Mouse (Mus musculus) neural tube, embryonic 13.5 days (tissue): ENCODE results near the gene Sdk1. TPM values are rescaled to one million over a fixed set of nuclear protein-coding genes. Genes with fewer than 3 reads are reported as not detected.

Experiments
- ATAC-seq: fragments of 200-750 bp; cut with Nextera tagmentation; 2 replicates; pipeline ENCODE4 v1.8.0; 2017; ENCODE audit warnings: low read depth, mild to moderate bottlenecking, moderate TSS enrichment, moderate library complexity
- H3K27ac ChIP-seq: fragments of 300-500 bp; sonication (generic); replicated peaks from 2 replicates; pipeline ENCODE4 v1.5.1; 2015; ENCODE audit warnings: moderate library complexity, mild to moderate bottlenecking, inconsistent platforms
- H3K27me3 ChIP-seq: fragments of 300-500 bp; sonication (generic); 2 replicates; pipeline ENCODE4 v1.6.1; 2015; ENCODE audit warnings: mild to moderate bottlenecking, inconsistent platforms
- H3K36me3 ChIP-seq: fragments of 300-500 bp; sonication (generic); 2 replicates; pipeline ENCODE4 v1.6.1; 2015; ENCODE audit warnings: mild to moderate bottlenecking, inconsistent platforms
- H3K4me1 ChIP-seq: fragments of 300-500 bp; sonication (generic); replicated peaks from 2 replicates; pipeline ENCODE4 v1.6.1; 2015; ENCODE audit warnings: inconsistent platforms
- H3K4me2 ChIP-seq: fragments of 300-500 bp; sonication (generic); 2 replicates; pipeline ENCODE4 v1.6.1; 2015; ENCODE audit warnings: inconsistent platforms, mild to moderate bottlenecking, moderate library complexity
- H3K4me3 ChIP-seq: fragments of 300-500 bp; sonication (generic); 2 replicates; pipeline ENCODE4 v1.5.1; 2015; ENCODE audit warnings: mild to moderate bottlenecking, inconsistent platforms
- H3K9ac ChIP-seq: fragments of 300-500 bp; sonication (generic); 2 replicates; pipeline ENCODE4 v1.6.1; 2015; ENCODE audit warnings: moderate library complexity, mild to moderate bottlenecking, inconsistent platforms
- H3K9me3 ChIP-seq: fragments of 300-500 bp; sonication (generic); 2 replicates; pipeline ENCODE4 v1.6.1; 2016; ENCODE audit warnings: inconsistent platforms
- WGBS: fragments of 180-500 bp; shearing (Covaris S2); methylation state at CpG from one replicate; pipeline ENCODE4 v1.1.7; 2015; 5-methylcytosine and 5-hydroxymethylcytosine counted together
- polyA plus RNA-seq: library from polyadenylated mRNA; unstranded; fragments of >200 nt; fragmentation: Nextera tagmentation; extraction: Ambion mirVana; gene quantifications from 2 replicates; pipeline ENCODE4 v1.2.1, GENCODE M21; 2015

Sdk1 gene
- polyA plus RNA-seq, 1 experiment from 2014 or later = 4.3 TPM

DNA sequence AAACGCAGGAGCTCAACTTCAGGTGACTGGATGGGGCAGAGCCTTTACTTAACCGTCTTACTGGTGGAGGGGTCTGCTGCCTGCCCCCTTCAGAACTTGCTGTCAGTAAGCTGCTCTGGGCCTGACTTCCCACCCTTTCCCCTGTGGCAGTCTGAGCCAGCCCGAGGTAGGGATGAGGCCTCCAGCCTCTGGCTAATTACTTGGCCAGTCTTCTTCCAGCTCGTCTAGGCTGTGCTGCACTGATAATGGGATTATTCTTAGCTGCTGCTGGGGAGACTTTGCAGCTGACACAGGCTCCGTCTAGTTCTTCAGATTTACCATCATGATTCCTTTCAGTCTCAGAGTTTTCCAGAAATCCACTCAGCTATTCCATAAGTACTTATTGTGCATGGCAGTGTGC, 104.2 kb downstream of the Sdk1 start:
- Histone ChIP-seq H3K4me3 (no peak overlapping the region), H3K4me2 (no peak overlapping the region), H3K36me3 (no peaks in the 10 kb centered on the region), H3K4me1 (peaks cover 10% of the 10 kb centered on the region), H3K9ac (no peak overlapping the region), H3K9me3 (peaks cover 8% of the 10 kb centered on the region; the same call in 1 of the 2 replicates), H3K27me3 (no peaks in the 10 kb centered on the region), H3K27ac (no peak overlapping the region)
- ATAC-seq = no peak
- 72% methylated on average over 5 of the region's 5 CpGs for WGBS

DNA sequence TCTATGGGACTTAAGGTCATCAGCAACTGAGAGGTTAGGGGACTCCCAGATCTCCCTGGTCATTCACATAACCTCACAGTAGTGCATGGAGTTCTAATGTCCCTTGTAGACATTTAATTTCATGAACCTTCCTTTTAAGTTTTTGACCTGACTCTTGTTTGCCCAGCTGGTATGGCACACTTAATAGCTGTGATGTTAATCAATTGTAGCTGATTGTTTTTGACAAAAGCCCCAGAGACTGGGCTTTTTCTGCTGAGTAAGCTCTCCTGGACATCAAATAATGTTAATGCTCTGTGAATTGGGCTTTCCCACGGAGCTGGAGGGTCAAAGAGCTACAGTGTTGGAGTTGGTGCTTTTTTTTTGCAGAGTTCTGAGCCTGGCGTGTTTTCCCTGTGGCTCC, 121.4 kb downstream of the Sdk1 start:
- no peaks in the 10 kb centered on the region for H3K27me3 ChIP-seq
- H3K4me2 ChIP-seq = no peak overlapping the region
- H3K9ac ChIP-seq = no peak overlapping the region
- H3K4me1 ChIP-seq = no peaks in the 10 kb centered on the region; the same call in 1 of the 2 replicates
- 7% methylated on average over 2 of the region's 2 CpGs for WGBS
- no peak for ATAC-seq
- H3K36me3 ChIP-seq = no peaks in the 10 kb centered on the region
- no peak overlapping the region for H3K4me3 ChIP-seq
- no peak overlapping the region for H3K27ac ChIP-seq
- H3K9me3 ChIP-seq = no peaks in the 10 kb centered on the region

DNA sequence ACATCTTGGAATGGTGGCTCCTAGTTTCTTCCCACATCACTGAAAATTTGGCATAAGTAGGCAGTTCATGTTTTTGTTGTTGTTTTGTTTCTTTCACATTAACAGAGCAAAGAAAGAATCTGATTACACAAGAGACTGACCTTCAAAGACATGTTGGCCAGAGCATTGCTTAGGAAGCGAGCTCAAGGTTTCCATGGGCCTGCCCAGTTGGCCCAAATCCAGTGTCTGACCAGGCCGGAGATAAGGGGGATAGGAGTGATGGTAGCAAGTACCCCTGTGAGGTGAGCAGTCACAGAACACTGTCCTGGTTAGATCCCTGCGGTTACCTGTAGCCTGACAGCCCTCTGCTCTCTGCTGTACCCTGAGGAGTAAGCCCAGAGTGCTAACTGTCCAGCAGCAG, 122.7 kb downstream of the Sdk1 start:
- no peaks in the 10 kb centered on the region for H3K9me3 ChIP-seq
- H3K27ac ChIP-seq = no peak overlapping the region
- H3K4me1 ChIP-seq = peaks cover 8% of the 10 kb centered on the region
- H3K9ac ChIP-seq = no peak overlapping the region
- H3K4me3 ChIP-seq = no peak overlapping the region
- no peaks in the 10 kb centered on the region for H3K36me3 ChIP-seq
- no peak overlapping the region for H3K4me2 ChIP-seq
- 97% methylated on average over 3 of the region's 3 CpGs for WGBS
- H3K27me3 ChIP-seq = no peaks in the 10 kb centered on the region
- no peak for ATAC-seq

DNA sequence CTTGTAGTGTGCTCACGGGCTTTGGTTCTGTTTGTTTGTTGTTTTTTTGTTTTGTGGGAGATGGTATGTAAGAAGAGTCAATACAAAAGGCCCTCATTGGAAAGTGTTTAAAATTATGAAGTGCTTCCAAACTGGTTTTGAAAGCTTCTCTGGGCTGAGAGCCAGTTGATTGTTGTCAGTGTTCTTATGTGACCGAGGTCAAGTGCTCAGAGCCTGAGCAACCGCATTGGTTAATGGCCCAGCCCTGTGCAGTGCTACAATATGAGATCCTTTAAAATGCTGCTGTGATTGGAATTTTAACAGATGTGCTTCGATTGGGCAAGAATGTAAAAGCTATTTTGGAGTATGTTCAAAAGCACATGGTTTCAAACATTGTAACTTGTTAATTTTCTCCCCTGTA, 127.3 kb downstream of the Sdk1 start:
- H3K27ac ChIP-seq = no peak overlapping the region
- H3K36me3 ChIP-seq = no peaks in the 10 kb centered on the region
- no peak overlapping the region for H3K4me3 ChIP-seq
- no peak for ATAC-seq
- no peaks in the 10 kb centered on the region for H3K27me3 ChIP-seq
- WGBS = 46% methylated on average over 4 of the region's 4 CpGs
- H3K9me3 ChIP-seq = no peaks in the 10 kb centered on the region
- H3K4me1 ChIP-seq = peaks cover 14% of the 10 kb centered on the region
- no peak overlapping the region for H3K4me2 ChIP-seq
- H3K9ac ChIP-seq = no peak overlapping the region

DNA sequence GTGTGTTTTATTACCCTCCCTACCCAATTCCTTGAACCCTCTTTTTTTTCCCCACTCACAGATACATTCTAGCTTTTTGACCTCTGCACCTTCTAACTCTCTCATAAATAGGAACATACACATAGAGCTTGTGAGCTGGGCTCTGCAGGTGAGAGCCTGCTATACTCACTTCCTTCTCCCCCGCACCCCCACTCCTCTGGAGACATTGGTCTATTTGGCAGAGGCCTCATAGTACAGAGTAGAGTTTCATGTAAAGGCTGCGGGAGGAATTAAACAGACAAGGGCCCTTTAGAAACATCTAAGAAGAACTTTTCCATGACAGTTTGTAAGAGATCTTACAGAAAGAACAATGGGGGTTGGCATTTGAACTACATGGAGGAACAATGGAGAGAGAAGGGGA, 133.5 kb downstream of the Sdk1 start:
- no peak overlapping the region for H3K27ac ChIP-seq
- H3K36me3 ChIP-seq = no peaks in the 10 kb centered on the region
- H3K9ac ChIP-seq = no peak overlapping the region
- no peak overlapping the region for H3K4me3 ChIP-seq
- no peaks in the 10 kb centered on the region for H3K9me3 ChIP-seq
- H3K4me2 ChIP-seq = no peak overlapping the region
- 61% methylated on average over 2 of the region's 2 CpGs for WGBS
- ATAC-seq = no peak
- H3K4me1 ChIP-seq = peaks cover 12% of the 10 kb centered on the region
- H3K27me3 ChIP-seq = no peaks in the 10 kb centered on the region

DNA sequence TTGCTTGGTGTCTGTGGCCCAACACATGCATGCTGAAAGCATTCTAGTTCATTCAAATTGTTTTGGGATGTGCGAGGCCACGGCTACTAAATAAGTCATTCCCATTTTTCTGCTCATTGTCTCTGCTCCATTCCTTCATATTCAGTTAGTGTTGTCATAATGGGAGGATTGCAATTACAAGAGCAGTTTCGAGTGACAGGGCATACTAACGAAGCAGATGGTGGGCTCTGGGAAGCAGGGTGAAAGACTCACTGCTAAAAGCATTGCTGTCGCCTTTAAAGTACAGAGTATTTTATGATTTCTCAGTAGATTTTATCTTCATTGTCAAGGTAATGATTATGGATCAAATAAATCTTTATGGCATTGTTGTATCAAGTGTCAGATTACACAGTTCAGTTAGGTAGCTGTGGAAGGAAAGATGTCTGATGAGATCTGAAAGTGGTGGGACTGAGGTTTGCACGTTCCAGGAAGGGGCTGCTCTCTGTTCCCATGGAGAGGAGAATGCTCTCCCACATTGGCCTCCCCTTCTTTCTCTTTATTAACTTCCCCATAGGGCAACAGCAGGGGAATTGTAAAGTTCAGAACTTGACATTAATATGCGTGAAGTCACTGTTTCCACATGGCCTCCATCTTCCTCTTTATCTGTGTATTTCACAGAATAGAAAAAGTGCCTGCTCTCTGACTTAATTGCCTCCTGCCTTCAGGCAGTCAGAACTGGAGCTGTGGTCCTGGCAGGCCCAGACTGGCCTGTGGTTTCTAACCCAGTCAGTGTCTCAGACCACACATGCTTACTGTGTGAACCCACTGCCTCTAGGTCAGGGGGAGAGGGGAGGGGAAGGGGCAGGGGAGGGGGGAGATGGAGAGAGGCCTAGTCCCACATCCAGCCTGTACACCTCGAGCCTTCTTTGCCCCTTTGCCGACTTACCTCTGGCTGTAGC, 138.8 kb downstream of the Sdk1 start:
- no peaks in the 10 kb centered on the region for H3K36me3 ChIP-seq
- H3K4me2 ChIP-seq = no peak overlapping the region
- H3K27ac ChIP-seq = peak overlapping the region; percentile 75
- no peaks in the 10 kb centered on the region for H3K27me3 ChIP-seq
- no peaks in the 10 kb centered on the region for H3K9me3 ChIP-seq
- peaks cover 28% of the 10 kb centered on the region for H3K4me1 ChIP-seq
- peak overlapping the region; percentile 17; the same call in 1 of the 2 replicates for H3K9ac ChIP-seq
- H3K4me3 ChIP-seq = no peak overlapping the region
- ATAC-seq = peak; percentile 74
- WGBS = 30% methylated on average over 9 of the region's 9 CpGs

DNA sequence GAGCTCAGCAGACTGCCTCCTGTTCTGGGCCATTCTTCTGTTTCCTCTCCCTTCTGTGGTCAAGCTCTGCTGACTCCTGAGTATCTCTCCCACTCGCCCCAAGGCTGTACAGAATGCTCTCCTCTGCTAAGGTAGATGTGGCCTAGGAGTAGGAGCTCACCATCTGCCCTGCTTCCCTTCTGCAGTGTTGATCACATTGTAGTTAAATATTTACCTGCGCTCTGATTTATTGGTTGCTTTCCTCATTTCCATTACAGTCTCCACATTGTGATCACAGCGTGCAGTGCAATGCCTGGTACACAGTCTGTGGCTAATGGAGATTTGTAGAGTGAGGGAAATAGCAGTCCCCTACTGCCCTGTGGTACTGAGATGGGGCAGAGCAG, 139.5 kb downstream of the Sdk1 start:
- Histone ChIP-seq H3K9ac (0 out of 2 replicates have a peak overlapping the region, but pooled peaks have one; percentile 17), H3K36me3 (no peaks in the 10 kb centered on the region), H3K27ac (peak overlapping the region; percentile 75), H3K27me3 (no peaks in the 10 kb centered on the region), H3K4me2 (no peak overlapping the region), H3K9me3 (no peaks in the 10 kb centered on the region), H3K4me1 (peaks cover 26% of the 10 kb centered on the region), H3K4me3 (no peak overlapping the region)
- ATAC-seq = 0 out of 2 replicates have a peak, but pooled peaks have one; percentile 67
- 34% methylated on average over 3 of the region's 3 CpGs for WGBS

DNA sequence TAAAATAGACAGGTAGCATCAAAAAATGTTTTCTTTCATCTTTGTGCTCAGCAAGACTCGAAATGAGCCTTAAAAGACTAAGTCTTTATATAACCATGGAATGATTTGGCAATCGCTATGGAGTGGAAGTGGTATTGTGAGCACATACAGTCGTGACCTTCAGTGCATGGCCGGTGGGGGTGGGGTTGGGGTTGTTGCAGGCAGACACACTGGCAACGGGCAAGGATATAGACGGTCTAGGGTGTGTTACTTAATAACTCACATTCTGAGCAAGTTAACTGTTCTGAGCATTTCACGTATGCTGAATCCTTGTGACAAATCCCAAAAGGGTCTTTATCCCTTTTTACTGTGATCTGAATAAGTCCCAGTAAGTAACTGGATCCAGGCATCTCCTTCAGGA, 140.3 kb downstream of the Sdk1 start:
- WGBS = 79% methylated on average over 7 of the region's 7 CpGs
- Histone ChIP-seq H3K4me3 (no peak overlapping the region), H3K4me2 (no peak overlapping the region), H3K9me3 (no peaks in the 10 kb centered on the region), H3K4me1 (peaks cover 26% of the 10 kb centered on the region), H3K27ac (no peak overlapping the region), H3K36me3 (no peaks in the 10 kb centered on the region), H3K27me3 (no peaks in the 10 kb centered on the region), H3K9ac (no peak overlapping the region)
- ATAC-seq = no peak

DNA sequence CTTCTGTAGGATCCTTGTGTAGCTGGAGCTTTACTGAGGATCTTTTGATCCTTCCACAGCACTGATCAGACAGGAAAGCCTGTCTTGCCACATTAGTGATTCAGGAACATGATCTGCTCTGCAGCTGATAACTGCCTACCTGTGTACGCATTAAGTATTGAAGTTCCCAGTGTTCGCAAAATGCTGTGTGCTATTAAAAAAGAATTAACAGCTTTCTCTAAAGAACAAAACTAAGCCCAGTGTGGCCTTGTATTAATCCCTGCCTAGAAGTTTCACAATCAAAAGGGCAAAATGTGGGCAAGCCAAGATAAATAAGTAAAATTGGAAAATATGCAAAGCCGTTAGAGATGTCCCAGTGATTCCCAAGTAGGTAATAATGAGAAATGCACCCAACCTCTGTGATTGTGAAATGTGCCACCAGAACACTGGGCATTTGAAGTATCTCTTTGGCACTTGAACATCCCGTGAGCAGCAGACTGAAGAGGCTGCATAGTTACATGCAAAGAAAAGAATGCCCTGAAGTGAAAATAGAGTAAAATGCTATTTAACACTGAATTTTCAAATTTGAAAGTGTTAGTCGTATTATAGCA, 141.1 kb downstream of the Sdk1 start:
- WGBS = 89% methylated on average over 5 of the region's 5 CpGs
- H3K27me3 ChIP-seq = no peaks in the 10 kb centered on the region
- no peak for ATAC-seq

DNA sequence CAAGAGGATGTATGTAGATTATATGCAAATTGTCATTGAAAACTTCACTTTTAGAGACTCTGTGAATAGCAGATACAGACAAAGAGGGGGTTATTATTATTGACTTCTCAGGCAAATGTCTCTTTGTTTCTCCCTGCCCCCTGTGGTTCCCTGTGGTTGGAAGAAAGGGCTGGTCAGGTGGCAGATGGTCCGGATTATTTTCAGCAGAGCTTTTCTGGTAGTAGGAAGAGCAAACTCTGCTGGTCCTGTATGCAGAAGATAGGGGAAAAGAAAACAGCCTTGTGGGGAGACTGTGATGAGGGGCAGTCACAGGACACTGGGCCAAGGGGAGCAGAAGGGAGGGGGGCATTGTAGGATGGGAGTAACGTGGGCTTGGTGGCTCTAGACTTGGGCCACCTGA, 147.2 kb downstream of the Sdk1 start:
- Histone ChIP-seq H3K4me1 (no peaks in the 10 kb centered on the region; the same call in 1 of the 2 replicates), H3K9me3 (no peaks in the 10 kb centered on the region), H3K4me3 (no peak overlapping the region), H3K4me2 (no peak overlapping the region), H3K27ac (no peak overlapping the region), H3K9ac (no peak overlapping the region), H3K27me3 (no peaks in the 10 kb centered on the region), H3K36me3 (no peaks in the 10 kb centered on the region)
- ATAC-seq = no peak
- 16% methylated on average over 2 of the region's 2 CpGs for WGBS

More for the DNA sequence above, 141.1 kb downstream of the Sdk1 start:
- Histone ChIP-seq H3K4me2 (no peak overlapping the region), H3K9ac (no peak overlapping the region), H3K4me1 (peaks cover 26% of the 10 kb centered on the region), H3K36me3 (no peaks in the 10 kb centered on the region), H3K9me3 (no peaks in the 10 kb centered on the region), H3K4me3 (no peak overlapping the region), H3K27ac (no peak overlapping the region)

DNA sequence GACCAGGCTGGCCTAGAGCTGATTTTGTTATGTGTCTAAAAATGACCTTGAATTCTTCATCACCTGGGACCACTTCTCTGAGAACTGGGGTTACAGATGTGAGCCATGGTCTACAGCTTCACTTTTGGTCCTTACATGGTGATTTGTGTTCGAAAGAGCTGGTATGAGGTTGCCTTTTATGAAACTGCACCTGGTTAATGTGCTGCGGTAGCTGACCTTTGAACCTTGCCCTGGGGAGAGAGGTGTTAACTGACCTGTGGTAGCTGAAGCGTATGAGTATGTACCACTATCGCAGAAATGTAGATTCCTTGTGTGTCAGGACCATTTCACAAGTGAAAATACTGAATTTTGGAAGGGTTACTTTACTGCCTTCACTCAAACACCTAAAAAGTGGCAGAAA, 149.3 kb downstream of the Sdk1 start:
- Histone ChIP-seq H3K4me3 (no peak overlapping the region), H3K4me1 (no peaks in the 10 kb centered on the region; the same call in 1 of the 2 replicates), H3K9me3 (no peaks in the 10 kb centered on the region), H3K4me2 (no peak overlapping the region), H3K27me3 (no peaks in the 10 kb centered on the region), H3K27ac (no peak overlapping the region), H3K36me3 (no peaks in the 10 kb centered on the region), H3K9ac (no peak overlapping the region)
- 85% methylated on average over 4 of the region's 4 CpGs for WGBS
- no peak for ATAC-seq

DNA sequence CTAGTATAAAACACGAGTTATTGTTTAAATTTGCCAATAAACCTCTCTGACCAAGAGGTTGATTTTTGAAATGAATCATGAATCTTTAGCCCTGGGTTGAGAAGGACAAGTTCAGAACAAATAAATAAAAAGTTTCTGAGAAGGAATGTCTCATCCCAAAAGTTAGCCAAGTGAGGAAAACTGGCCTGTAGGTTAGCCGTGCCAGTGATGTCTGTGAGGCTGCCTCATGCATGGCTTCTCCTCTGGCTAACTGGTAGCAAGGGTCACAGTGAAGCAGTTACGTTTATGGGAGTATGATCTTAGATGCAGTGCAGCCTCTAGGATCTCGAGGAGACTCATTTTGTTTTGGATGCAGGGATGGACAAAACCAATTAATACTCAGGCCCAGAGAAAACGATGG, 149.9 kb downstream of the Sdk1 start:
- no peak overlapping the region for H3K4me2 ChIP-seq
- H3K9me3 ChIP-seq = no peaks in the 10 kb centered on the region
- no peaks in the 10 kb centered on the region for H3K36me3 ChIP-seq
- WGBS = 79% methylated on average over 5 of the region's 5 CpGs
- no peak overlapping the region for H3K4me3 ChIP-seq
- no peaks in the 10 kb centered on the region for H3K27me3 ChIP-seq
- no peaks in the 10 kb centered on the region; the same call in 1 of the 2 replicates for H3K4me1 ChIP-seq
- no peak overlapping the region for H3K9ac ChIP-seq
- H3K27ac ChIP-seq = no peak overlapping the region
- ATAC-seq = no peak
